Mouse (Mus musculus) E14TG2a.4 (cell line): ENCODE data around the gene Rnase4.

Experiments used
- CTCF ChIP-seq: conservative IDR thresholded peaks from 2 replicates; pipeline ENCODE4 v1.5.1; 2014; ENCODE audit warnings: low read length
- NANOG ChIP-seq: IDR thresholded peaks from 2 replicates; pipeline ENCODE4 v1.6.1; 2014; ENCODE audit warnings: borderline replicate concordance, low read length, mixed read lengths

DNA sequence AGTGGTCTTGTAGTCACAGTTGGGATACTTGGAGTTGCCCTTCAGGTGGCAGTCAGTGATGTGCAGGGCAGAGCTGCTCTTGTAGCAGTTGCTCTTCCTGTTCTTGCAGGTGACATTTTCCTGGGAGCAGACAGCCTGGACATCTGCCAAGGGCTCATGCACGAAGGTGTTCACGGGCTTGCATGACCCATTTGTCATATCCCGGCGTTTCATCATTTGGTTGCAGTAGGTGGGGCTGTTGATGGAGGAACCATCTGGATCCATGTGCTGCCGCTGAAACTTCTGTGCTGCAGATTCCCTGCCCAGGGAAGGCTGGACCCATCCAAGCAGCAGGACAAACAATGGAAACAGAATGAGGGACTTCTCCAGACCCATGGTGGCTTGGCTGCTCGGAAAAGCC, 54.6 kb downstream of the Rnase4 start:
- no peak for TF ChIP-seq CTCF
- no peak for TF ChIP-seq NANOG
